21 mouse cellular contexts compared by ENCODE assay signal in the genomic region with DNA sequence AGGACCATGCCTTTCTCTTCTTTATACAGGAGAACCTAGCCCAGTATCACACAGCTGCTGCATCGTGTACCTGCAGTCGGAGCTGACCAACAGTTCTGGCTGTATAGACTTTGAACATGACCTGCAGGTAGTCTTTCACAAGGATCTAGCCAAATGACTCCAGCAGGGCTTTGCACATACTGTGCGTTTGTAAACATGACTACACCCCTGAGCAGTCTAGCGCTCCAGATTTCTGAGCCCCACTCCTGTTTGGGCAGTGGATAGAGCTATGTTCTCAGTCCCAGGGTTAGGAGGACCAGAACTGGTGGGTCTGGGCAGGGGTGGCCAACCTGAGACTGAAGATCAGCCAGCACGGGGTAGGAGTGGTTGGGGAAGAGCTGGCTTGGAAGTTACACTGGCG.
DNase-seq lines count a peak whose midpoint lies in the region; ATAC-seq and TF ChIP-seq lines count a peak whose summit lies in the region.
"Had no signal": no experiment of that assay in that cellular context is flagged by ENCODE, and none has a peak within 500 bp of the region (broad histone marks: within the 10 kb centered on the region; RNA-seq: fewer than 3 reads in every experiment).

No protein-coding gene starts in this region.

- 63% methylated on average over 6 of the region's 6 CpGs for WGBS in liver, adult 2 months
- WGBS in liver, embryonic 11.5 days: 75% methylated on average over 6 of the region's 6 CpGs
- 81% methylated on average over 6 of the region's 6 CpGs for WGBS in liver, postnatal 0 days (ENCODE audit: insufficient replicate concordance)

- in situ Hi-C loops in CH12.LX (cut with MboI; ENCODE audit: low pct_ligation_motif_present, low pct_unique_long_range_greater_than_20kb, low sequenced_read_pairs): loop anchor here (25.0 kb wide), 1 partner anchor 177 kb away; no protein-coding TSS in a partner anchor

- no peaks in the 10 kb centered on the region for H3K27me3 ChIP-seq in liver, adult 2 months (ENCODE audit: control insufficient read depth, insufficient read depth, low read length)
- no peaks in the 10 kb centered on the region for H3K27me3 ChIP-seq in liver, embryonic 11.5 days (replicated peaks; ENCODE audit: control insufficient read depth, insufficient read depth, low read length)
- H3K27me3 ChIP-seq in liver, postnatal 0 days (ENCODE audit: insufficient read depth, low read length): no peaks in the 10 kb centered on the region
- H3K27me3 ChIP-seq in CH12.LX (replicated peaks): no peaks in the 10 kb centered on the region

- no peak for TF ChIP-seq CTCF in liver, adult 2 months (IDR thresholded peaks at IDR 0.05; ENCODE audit: low read depth, low read length)
- no peak for TF ChIP-seq CTCF in liver, postnatal 0 days (IDR thresholded peaks at IDR 0.05; ENCODE audit: low read depth)
- no peak for TF ChIP-seq CTCF in CH12.LX (conservative IDR thresholded peaks at IDR 0.05 in 1 of 2, IDR thresholded peaks at IDR 0.05 in 1 of 2; ENCODE audit: low read depth in 2 of 2, low read length in 2 of 2)

- H3K4me1 ChIP-seq in liver, adult 2 months (ENCODE audit: control insufficient read depth, insufficient read depth, low read length): peaks cover 3% of the 10 kb centered on the region; the same call in 1 of the 2 replicates
- H3K4me1 ChIP-seq in liver, embryonic 11.5 days (replicated peaks; ENCODE audit: control insufficient read depth, insufficient read depth, low read length): no peaks in the 10 kb centered on the region
- H3K4me1 ChIP-seq in liver, postnatal 0 days (ENCODE audit: insufficient read depth): no peaks in the 10 kb centered on the region
- H3K4me1 ChIP-seq in CH12.LX (ENCODE audit: control insufficient read depth in 1 of 2, insufficient read depth in 2 of 2): peaks cover 50 to 69% of the 10 kb centered on the region in 2 experiments

- peak; percentile 14 for DNase-seq in liver, adult 2 months (ENCODE audit: extremely low read depth, low read depth, low spot score)
- no peak for DNase-seq in liver
- no peak for DNase-seq in liver, embryonic 11.5 days (ENCODE audit: low spot score)
- no peak for DNase-seq in liver, postnatal 0 days
- DNase-seq in CH12.LX (ENCODE audit: extremely low read depth): no peak
- DNase-seq in embryo, embryonic 10.5 days (ENCODE audit: low spot score): no peak
- DNase-seq: adrenal gland, adult 2 months; adrenal gland, adult 8-10 months; adrenal gland, postnatal 10 days; adrenal gland, postnatal 14 days; adrenal gland, postnatal 25 days; adrenal gland, postnatal 36 days; B cell, adult 2 months; cerebellum, adult 11 months; cerebellum, adult 11-12 months; cerebellum, adult 18-20 months; cerebellum, adult 2 months had no signal

- H3K4me2 ChIP-seq in liver, embryonic 11.5 days: no peak overlapping the region
- H3K4me2 ChIP-seq in liver, postnatal 0 days (ENCODE audit: low read depth, low read length): no peak overlapping the region
- H3K4me2 ChIP-seq in CH12.LX (ENCODE audit: insufficient read depth, low read depth, poor library complexity, severe bottlenecking): peak overlapping the region; percentile 52; the same call in 1 of the 2 replicates

- dilution Hi-C loops in CH12.LX (cut with MboI; ENCODE audit: extremely low pct_ligation_motif_present, extremely low pct_unique_long_range_greater_than_20kb, low sequenced_read_pairs): no loop called here

- no peaks in the 10 kb centered on the region for H3K9me3 ChIP-seq in liver, embryonic 11.5 days (ENCODE audit: control insufficient read depth, low read length)
- H3K9me3 ChIP-seq in liver, postnatal 0 days (ENCODE audit: low read length): no peaks in the 10 kb centered on the region
- no peaks in the 10 kb centered on the region for H3K9me3 ChIP-seq in CH12.LX (replicated peaks; ENCODE audit: low read length)

- TF ChIP-seq POLR2A in liver, adult 2 months (IDR thresholded peaks at IDR 0.05; ENCODE audit: extremely low read depth, insufficient read depth, low read length): no peak
- peak; percentile 56 for TF ChIP-seq POLR2A in CH12.LX (IDR thresholded peaks at IDR 0.05; ENCODE audit: low read depth, low read length)

- 0 out of 2 replicates have a peak, but pooled peaks have one; percentile 13 for ATAC-seq in liver, embryonic 11.5 days (replicated peaks; ENCODE audit: low FRiP score)
- ATAC-seq in liver, postnatal 0 days: no peak
- ATAC-seq: activated CD4-positive, CD25-positive, alpha-beta regulatory T cell, adult 4 months; CD4-positive, CD25-positive, alpha-beta regulatory T cell, adult 4 months; Patski had no signal

- H3K79me2 ChIP-seq in liver, adult 2 months (ENCODE audit: control insufficient read depth, insufficient read depth, low read length): no peaks in the 10 kb centered on the region
- H3K79me2 ChIP-seq in CH12.LX (replicated peaks; ENCODE audit: control insufficient read depth, extremely low read depth, insufficient read depth, poor library complexity, severe bottlenecking): peaks cover 20% of the 10 kb centered on the region

- no peak overlapping the region for H3K4me3 ChIP-seq in liver, adult 2 months (ENCODE audit: insufficient read depth, low read depth, low read length)
- H3K4me3 ChIP-seq in liver, embryonic 11.5 days (ENCODE audit: low read depth, low read length): no peak overlapping the region
- H3K4me3 ChIP-seq in liver, postnatal 0 days (ENCODE audit: low read depth, low read length): no peak overlapping the region
- peak overlapping the region; percentile 34 to 59 (median 47) for H3K4me3 ChIP-seq in CH12.LX (replicated peaks in 1 of 3; ENCODE audit: low read depth in 2 of 3, low read length in 2 of 3, poor library complexity in 1 of 3)

- H3K27ac ChIP-seq in liver, adult 2 months (replicated peaks; ENCODE audit: insufficient read depth, low read depth, low read length): no peak overlapping the region
- H3K27ac ChIP-seq in liver, embryonic 11.5 days (ENCODE audit: low read depth, low read length): no peak overlapping the region
- no peak overlapping the region for H3K27ac ChIP-seq in liver, postnatal 0 days (ENCODE audit: low read depth)
- H3K27ac ChIP-seq in CH12.LX (ENCODE audit: insufficient read depth, low read depth): peak overlapping the region; percentile 99

- no peak for TF ChIP-seq EP300 in liver, postnatal 0 days (IDR thresholded peaks at IDR 0.05; ENCODE audit: low read depth)
- no peak for TF ChIP-seq EP300 in CH12.LX (IDR thresholded peaks at IDR 0.05; ENCODE audit: low read length)

- no peak overlapping the region for H3K9ac ChIP-seq in liver, adult 2 months (ENCODE audit: low read depth, low read length)
- H3K9ac ChIP-seq in liver, embryonic 11.5 days (ENCODE audit: low read depth, low read length): no peak overlapping the region
- no peak overlapping the region for H3K9ac ChIP-seq in liver, postnatal 0 days (replicated peaks)
- peak overlapping the region; percentile 51 for H3K9ac ChIP-seq in CH12.LX (ENCODE audit: insufficient read depth, low read depth)

- TF ChIP-seq RAD21 in CH12.LX (IDR thresholded peaks at IDR 0.05; ENCODE audit: low read depth, low read length): no peak

- H3K36me3 ChIP-seq in liver, adult 2 months (ENCODE audit: control insufficient read depth, insufficient read depth, low read length): no peaks in the 10 kb centered on the region
- H3K36me3 ChIP-seq in liver, embryonic 11.5 days (ENCODE audit: control insufficient read depth, insufficient read depth, low read length): no peaks in the 10 kb centered on the region
- no peaks in the 10 kb centered on the region for H3K36me3 ChIP-seq in liver, postnatal 0 days (replicated peaks; ENCODE audit: insufficient read depth, low read length)
- H3K36me3 ChIP-seq in CH12.LX (replicated peaks in 1 of 2; ENCODE audit: control insufficient read depth in 1 of 2, insufficient read depth in 1 of 2, low read length in 1 of 2): peaks cover 19 to 73% of the 10 kb centered on the region in 2 experiments
- H3K36me3 ChIP-seq: G1E had no signal

TF ChIP-seq in CH12.LX, 34 proteins besides CTCF, POLR2A, EP300 and RAD21:
- TF ChIP-seq USF1 (IDR thresholded peaks at IDR 0.05; ENCODE audit: low read depth, low read length) (no peak), E2F4 (IDR thresholded peaks at IDR 0.05; ENCODE audit: insufficient replicate concordance, low read depth, low read length) (no peak), POLR2AphosphoS2 (IDR thresholded peaks at IDR 0.05; ENCODE audit: low read depth, low read length) (peak; percentile 88), MYC (IDR thresholded peaks at IDR 0.05; ENCODE audit: low read depth, low read length) (0 out of 2 replicates have a peak, but pooled peaks have one; percentile 8)

Comparison
In these comparisons a context has a peak if more than half of its experiments do, and no peak if none do; other contexts are left out.
1. H3K4me3 ChIP-seq: peak in CH12.LX (3 of 3); none in liver, adult 2 months (single experiment), liver, embryonic 11.5 days (single experiment) and liver, postnatal 0 days (single experiment).